In genomic region chr9:42627634-42628033, GRCm38 (mm10) we compare ENCODE assay signal across 14 mouse cellular contexts.
DNase-seq lines count a peak whose midpoint lies in the region; ATAC-seq and TF ChIP-seq lines count a peak whose summit lies in the region.
"Had no signal": no experiment of that assay in that cellular context is flagged by ENCODE, and none has a peak within 500 bp of the region (broad histone marks: within the 10 kb centered on the region; RNA-seq: fewer than 3 reads in every experiment).

No protein-coding gene starts in this region.

- H3K4me1 ChIP-seq in midbrain, embryonic 10.5 days, result peaks cover 24% of the 10 kb centered on the region
- H3K4me1 ChIP-seq in midbrain, embryonic 15.5 days, result peaks cover 18% of the 10 kb centered on the region
- no peaks in the 10 kb centered on the region; the same call in 1 of the 2 replicates for H3K4me1 ChIP-seq in lung, embryonic 16.5 days (replicated peaks; ENCODE audit: control insufficient read depth, insufficient read depth, low read length)
- H3K4me1 ChIP-seq: lung, embryonic 15.5 days had no signal

- H3K9me3 ChIP-seq in midbrain, embryonic 10.5 days (replicated peaks), result no peaks in the 10 kb centered on the region
- no peaks in the 10 kb centered on the region for H3K9me3 ChIP-seq in midbrain, embryonic 15.5 days
- H3K9me3 ChIP-seq in lung, embryonic 16.5 days (ENCODE audit: control insufficient read depth, low read length), result no peaks in the 10 kb centered on the region
- H3K9me3 ChIP-seq: limb, embryonic 13.5 days; lung, embryonic 15.5 days had no signal

- TF ChIP-seq CTCF in brain, embryonic 14.5 days (IDR thresholded peaks at IDR 0.05; ENCODE audit: borderline replicate concordance, extremely low read depth, insufficient read depth, insufficient read length), result no peak

- H3K4me3 ChIP-seq in midbrain, embryonic 10.5 days, result no peak overlapping the region
- no peak overlapping the region for H3K4me3 ChIP-seq in midbrain, embryonic 15.5 days
- H3K4me3 ChIP-seq in lung, embryonic 16.5 days (ENCODE audit: low read length), result no peak overlapping the region
- H3K4me3 ChIP-seq: heart, adult 2 months; limb, embryonic 13.5 days; lung, embryonic 15.5 days had no signal

- peak; percentile 11 for DNase-seq in cerebellum, postnatal 36 days
- DNase-seq in cerebellum, adult 11 months, result no peak
- DNase-seq in midbrain, embryonic 10.5 days (ENCODE audit: low spot score), result no peak
- DNase-seq in brain, embryonic 14.5 days (ENCODE audit: low read depth), result peak; percentile 51
- no peak for DNase-seq in layer of hippocampus, adult 8-10 months (ENCODE audit: low spot score in 2 of 2)
- DNase-seq in MN1 (ENCODE audit: low spot score), result no peak
- DNase-seq: heart, adult 2 months; heart, postnatal 14 days; kidney, adult 2 months; retina, postnatal 1 day had no signal

- no peaks in the 10 kb centered on the region for H3K36me3 ChIP-seq in midbrain, embryonic 10.5 days
- H3K36me3 ChIP-seq in midbrain, embryonic 15.5 days (replicated peaks), result no peaks in the 10 kb centered on the region
- no peaks in the 10 kb centered on the region for H3K36me3 ChIP-seq in lung, embryonic 16.5 days (ENCODE audit: control insufficient read depth, insufficient read depth, low read length)
- H3K36me3 ChIP-seq: limb, embryonic 13.5 days; lung, embryonic 15.5 days had no signal

- H3K4me2 ChIP-seq in midbrain, embryonic 15.5 days, result no peak overlapping the region
- H3K4me2 ChIP-seq in lung, embryonic 16.5 days (ENCODE audit: low read depth, low read length), result no peak overlapping the region
- H3K4me2 ChIP-seq: limb, embryonic 13.5 days; lung, embryonic 15.5 days had no signal

- 0 out of 2 replicates have a peak overlapping the region, but pooled peaks have one; percentile 33 for H3K27ac ChIP-seq in midbrain, embryonic 10.5 days (replicated peaks)
- H3K27ac ChIP-seq in midbrain, embryonic 15.5 days, result no peak overlapping the region
- peak overlapping the region; percentile 13; the same call in 1 of the 2 replicates for H3K27ac ChIP-seq in lung, embryonic 16.5 days (ENCODE audit: low read length)
- H3K27ac ChIP-seq: heart, adult 2 months; limb, embryonic 13.5 days; lung, embryonic 15.5 days had no signal

- H3K27me3 ChIP-seq in midbrain, embryonic 10.5 days (ENCODE audit: low read depth, poor library complexity, severe bottlenecking), result no peaks in the 10 kb centered on the region
- H3K27me3 ChIP-seq in midbrain, embryonic 15.5 days (replicated peaks), result no peaks in the 10 kb centered on the region
- H3K27me3 ChIP-seq in lung, embryonic 16.5 days (ENCODE audit: control insufficient read depth, insufficient read depth, low read depth, low read length), result no peaks in the 10 kb centered on the region
- H3K27me3 ChIP-seq: lung, embryonic 15.5 days had no signal

- 47% methylated on average over 6 of the region's 6 CpGs for WGBS in midbrain, embryonic 10.5 days
- WGBS in midbrain, embryonic 15.5 days, result 32% methylated on average over 6 of the region's 6 CpGs
- 11% methylated on average over 6 of the region's 6 CpGs for WGBS in lung, embryonic 16.5 days

- H3K9ac ChIP-seq in midbrain, embryonic 15.5 days, result no peak overlapping the region
- H3K9ac ChIP-seq in lung, embryonic 16.5 days (ENCODE audit: low read length), result no peak overlapping the region
- H3K9ac ChIP-seq: limb, embryonic 13.5 days; lung, embryonic 15.5 days had no signal

- no peak for TF ChIP-seq POLR2A in brain, embryonic 14.5 days (IDR thresholded peaks at IDR 0.05; ENCODE audit: borderline replicate concordance, extremely low read depth, insufficient read depth, insufficient read length, poor library complexity, severe bottlenecking)

- no peak for ATAC-seq in midbrain, embryonic 15.5 days (replicated peaks)
- ATAC-seq in lung, embryonic 16.5 days (ENCODE audit: low read depth), result peak; percentile 28; the same call in 1 of the 2 replicates

Comparison
In these comparisons a context has a peak if more than half of its experiments do, and no peak if none do; other contexts are left out.
1. DNase-seq: peak in cerebellum, postnatal 36 days (2 of 2) and brain, embryonic 14.5 days (single experiment); none in cerebellum, adult 11 months (single experiment), midbrain, embryonic 10.5 days (single experiment), layer of hippocampus, adult 8-10 months (0 of 2) and MN1 (single experiment).